Mouse (Mus musculus) heart, adult 2 months (tissue): ENCODE results near the gene Gpatch4.

ENCODE experiments used
- CTCF ChIP-seq: fragments of 200-600 bp; IDR thresholded peaks from 2 replicates; pipeline ENCODE4 v1.8.1; 2022; ENCODE audit warnings: antibody characterized with exemption, mild to moderate bottlenecking, moderate library complexity
- EP300 ChIP-seq: fragments of 200-500 bp; IDR thresholded peaks from 2 replicates; pipeline ENCODE4 v1.6.1; 2011; ENCODE audit warnings: low read depth, low read length, control low read depth; ENCODE audit not compliant: insufficient read depth

- TF ChIP-seq CTCF (peak; percentile 24), EP300 (no peak)
Observed at GRCm38 (mm10) chr3:88023192-88024074, 19.5 kb upstream of the Gpatch4 start.
